Mouse (Mus musculus) cerebellum, adult 11 months (tissue): ENCODE data around the gene Ptges3l.
"Not testable (repeated sequence)": the region's sequence is repeated elsewhere in the genome, so short reads cannot be mapped to it uniquely, and the experiment has no call there.

Experiments
- DNase-seq: peaks from one replicate; pipeline ENCODE4 v3.0.0; 2022

Ptges3l gene

GRCm38 (mm10) chr11:101418991-101419390 lies 6.1 kb downstream of the Ptges3l start:
- DNase-seq, result no peak

- peak; percentile 85 for DNase-seq
Observed at GRCm38 (mm10) chr11:101417101-101417855, 7.9 kb downstream of the Ptges3l start, which contains the start of gene Aarsd1. Gene Aarsd1, minus strand, starts transcription at chr11:101417615.

GRCm38 (mm10) chr11:101416433-101417100 lies 8.6 kb downstream of the Ptges3l start:
- no peak for DNase-seq

- DNase-seq, result no peak
Observed at GRCm38 (mm10) chr11:101415306-101415705, 9.8 kb downstream of the Ptges3l start.

- peak; percentile 27 for DNase-seq
Observed at GRCm38 (mm10) chr11:101395110-101395509, 30.0 kb downstream of the Ptges3l start.

- no peak for DNase-seq
Observed at GRCm38 (mm10) chr11:101381817-101382216, 43.3 kb downstream of the Ptges3l start.

- no peak for DNase-seq
Observed at GRCm38 (mm10) chr11:101378926-101379325, 46.2 kb downstream of the Ptges3l start.

- not testable (repeated sequence) for DNase-seq
Observed at GRCm38 (mm10) chr11:101378196-101378595, 46.9 kb downstream of the Ptges3l start.

GRCm38 (mm10) chr11:101374421-101374938 lies 50.7 kb downstream of the Ptges3l start:
- no peak for DNase-seq

GRCm38 (mm10) chr11:101370141-101370540 lies 55.0 kb downstream of the Ptges3l start:
- DNase-seq, result no peak
